Mouse (Mus musculus) urinary bladder, adult 18-20 months (tissue): ENCODE results near the gene Nes.

ENCODE experiments used
- DNase-seq, 2 experiments: peaks; one replicate each; pipeline ENCODE4 v3.0.0; 2022; ENCODE audit warnings: low spot score in 2 of 2, mixed read lengths in 2 of 2

Nes gene

DNA sequence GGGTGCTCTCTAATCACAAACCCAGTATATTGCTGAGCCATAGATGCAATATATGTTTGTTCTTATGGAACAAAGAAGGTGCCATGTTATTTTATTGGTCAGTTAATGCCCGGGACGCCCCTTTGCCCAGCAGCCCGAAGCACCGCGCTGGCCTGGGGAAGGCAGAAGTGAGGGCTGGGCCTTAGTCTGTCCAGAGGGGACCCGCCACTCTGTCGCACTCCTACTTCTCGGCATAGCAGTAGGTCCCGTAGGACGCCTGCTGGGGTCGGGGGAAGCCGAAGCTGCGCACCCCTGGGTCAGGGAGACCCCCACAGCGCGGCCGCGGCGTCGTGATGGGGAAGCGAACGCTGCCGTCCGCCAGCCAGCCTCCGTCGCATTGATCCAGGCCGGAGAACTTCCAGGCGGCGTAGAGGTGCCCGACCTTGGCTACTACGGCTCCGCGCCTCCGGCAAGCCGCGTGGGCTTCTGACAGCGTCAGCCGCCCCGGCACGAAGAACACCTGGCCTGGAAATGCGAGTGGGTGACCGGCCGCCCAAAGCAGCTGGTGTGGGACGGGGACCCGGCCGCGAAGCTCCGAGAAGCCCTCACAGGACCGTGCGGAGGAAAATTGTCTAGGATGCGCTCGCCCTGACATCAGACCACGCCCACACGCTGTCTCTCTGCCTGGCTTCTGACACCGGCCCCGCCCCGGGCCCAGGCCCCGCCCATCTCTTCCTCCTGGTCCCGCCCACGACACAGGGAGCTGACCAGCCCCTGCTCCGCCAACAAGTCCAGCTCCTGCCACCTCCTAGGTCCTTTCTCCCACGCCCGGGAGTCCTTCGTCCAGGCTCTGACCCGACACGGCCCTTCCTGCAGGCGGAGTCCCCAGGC is 51.7 kb downstream of the Nes start:
- peak; percentile 85 to 90 for DNase-seq

DNA sequence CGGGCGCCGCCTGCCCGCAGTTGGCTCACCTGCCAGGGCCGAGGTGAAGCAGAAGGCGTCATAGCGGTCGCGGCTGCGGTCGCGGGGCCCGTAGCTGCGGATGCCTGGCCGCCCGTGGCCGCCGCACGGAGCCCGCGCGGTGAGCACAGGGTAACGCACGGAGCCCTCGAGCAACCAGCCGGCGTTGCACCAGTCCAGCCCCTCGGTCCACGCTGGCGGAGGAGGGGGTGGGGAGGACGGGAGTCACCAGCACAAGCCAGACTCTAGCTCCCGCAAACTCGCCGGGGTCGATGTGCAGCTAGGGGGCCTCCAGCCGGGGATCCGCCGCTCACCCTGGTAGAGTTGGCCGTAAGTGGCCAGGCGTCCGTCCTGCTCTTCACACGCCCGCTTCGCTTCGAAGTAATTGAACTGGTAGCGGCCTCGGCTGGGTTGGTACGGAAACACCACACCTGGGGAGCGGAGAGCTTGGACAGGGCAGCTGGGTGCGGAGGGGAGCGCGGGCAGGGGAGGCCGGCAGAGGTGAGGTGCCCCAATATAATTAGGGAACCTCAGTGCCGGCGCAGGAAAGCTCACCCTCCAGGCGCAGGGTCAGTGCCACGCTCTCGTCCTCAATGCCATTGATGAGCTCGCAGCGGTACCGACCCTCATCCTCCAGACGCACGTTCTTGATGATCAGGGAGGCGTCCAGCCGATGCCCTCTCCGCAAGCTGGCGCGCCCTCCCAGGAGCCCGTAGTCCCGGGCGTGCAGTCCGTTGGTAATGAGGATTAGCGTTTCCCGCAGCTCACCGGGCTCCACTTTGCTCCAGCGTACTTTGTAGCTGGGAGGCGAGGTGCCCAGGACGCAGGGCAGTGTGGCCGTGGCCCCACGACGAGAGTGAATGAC is 52.6 kb downstream of the Nes start:
- DNase-seq: no peak

DNA sequence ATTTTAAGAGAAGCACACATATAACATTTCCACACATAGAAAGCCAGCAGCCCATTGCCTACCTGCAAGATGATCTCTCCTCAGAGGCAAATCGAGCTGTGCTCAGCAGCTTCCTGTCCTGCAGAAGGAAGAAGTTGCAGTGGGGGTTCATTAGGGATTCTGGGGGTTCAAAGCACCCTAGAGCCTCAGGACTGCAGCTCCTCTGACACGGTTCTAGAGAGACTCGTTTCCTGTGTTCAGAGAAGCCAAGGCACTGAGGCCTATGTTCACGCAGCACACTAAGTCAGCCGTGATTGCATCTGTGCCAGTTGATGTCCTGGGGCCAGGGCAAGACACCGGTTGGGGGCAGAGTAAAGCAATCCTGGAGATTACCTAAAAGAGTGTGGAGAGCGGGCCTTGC is 55.9 kb downstream of the Nes start:
- DNase-seq: no peak

- no peak for DNase-seq
These were observed 56.7 kb downstream of the Nes start, which contains the start of gene Hapln2 for GRCm38 (mm10) chr3:88027434-88028186. TSS of gene Hapln2 (minus strand) at chr3:88027583.
